Mouse (Mus musculus) intestine, embryonic 14.5 days (tissue): ENCODE data around the gene Fars2. TPM values are rescaled to one million over a fixed set of nuclear protein-coding genes. Genes with fewer than 3 reads are reported as not detected.

Source experiments
- ATAC-seq: fragments of 200-750 bp; cut with Nextera tagmentation; replicated peaks from 2 replicates; pipeline ENCODE4 v1.8.0; 2017; ENCODE audit warnings: low read depth, moderate number of reproducible peaks, moderate TSS enrichment, moderate library complexity; ENCODE audit not compliant: low FRiP score, low TSS enrichment
- DNase-seq: peaks from one replicate; pipeline ENCODE4 v3.0.0-alpha.2; 2018; ENCODE audit warnings: low spot score
- H3K27ac ChIP-seq: fragments of 300-500 bp; sonication (generic); 2 replicates; pipeline ENCODE4 v1.5.1; 2014; ENCODE audit warnings: low read depth, mild to moderate bottlenecking, control low read depth
- H3K27me3 ChIP-seq: fragments of 300-500 bp; sonication (generic); replicated peaks from 2 replicates; pipeline ENCODE4 v1.6.1; 2014; ENCODE audit warnings: low read length, control low read depth; ENCODE audit not compliant: control insufficient read depth, insufficient read depth
- H3K36me3 ChIP-seq: fragments of 300-500 bp; sonication (generic); 2 replicates; pipeline ENCODE4 v1.6.1; 2014; ENCODE audit warnings: low read length, control low read depth; ENCODE audit not compliant: control insufficient read depth, insufficient read depth
- H3K4me1 ChIP-seq: fragments of 300-500 bp; sonication (generic); replicated peaks from 2 replicates; pipeline ENCODE4 v1.6.1; 2014; ENCODE audit warnings: low read length, control low read depth, mixed read lengths; ENCODE audit not compliant: control insufficient read depth, insufficient read depth
- H3K4me2 ChIP-seq: fragments of 300-500 bp; sonication (generic); 2 replicates; pipeline ENCODE4 v1.6.1; 2014; ENCODE audit warnings: low read length
- H3K4me3 ChIP-seq: fragments of 300-500 bp; sonication (generic); 2 replicates; pipeline ENCODE4 v1.5.1; 2014; ENCODE audit warnings: low read depth, low read length, control low read depth, mixed read lengths
- H3K9ac ChIP-seq: fragments of 300-500 bp; sonication (generic); 2 replicates; pipeline ENCODE4 v1.6.1; 2014; ENCODE audit warnings: mild to moderate bottlenecking, low read length
- H3K9me3 ChIP-seq: fragments of 300-500 bp; sonication (generic); 2 replicates; pipeline ENCODE4 v1.6.1; 2016; ENCODE audit warnings: low read length, control low read depth; ENCODE audit not compliant: control insufficient read depth
- WGBS: fragments of 180-500 bp; shearing (Covaris S2); extraction: QIAGEN DNeasy Blood & Tissue Kit; methylation state at CpG from one replicate; pipeline ENCODE4 v1.1.7; 2014; 5-methylcytosine and 5-hydroxymethylcytosine counted together
- polyA plus RNA-seq: library from polyadenylated mRNA; unstranded; fragments of >200 nt; fragmentation: Nextera tagmentation; extraction: Ambion mirVana; gene quantifications from 2 replicates; pipeline ENCODE4 v1.2.1, GENCODE M21; 2014

The Fars2 gene
- polyA plus RNA-seq, 1 experiment from 2014 or later: 37.6 TPM

DNA sequence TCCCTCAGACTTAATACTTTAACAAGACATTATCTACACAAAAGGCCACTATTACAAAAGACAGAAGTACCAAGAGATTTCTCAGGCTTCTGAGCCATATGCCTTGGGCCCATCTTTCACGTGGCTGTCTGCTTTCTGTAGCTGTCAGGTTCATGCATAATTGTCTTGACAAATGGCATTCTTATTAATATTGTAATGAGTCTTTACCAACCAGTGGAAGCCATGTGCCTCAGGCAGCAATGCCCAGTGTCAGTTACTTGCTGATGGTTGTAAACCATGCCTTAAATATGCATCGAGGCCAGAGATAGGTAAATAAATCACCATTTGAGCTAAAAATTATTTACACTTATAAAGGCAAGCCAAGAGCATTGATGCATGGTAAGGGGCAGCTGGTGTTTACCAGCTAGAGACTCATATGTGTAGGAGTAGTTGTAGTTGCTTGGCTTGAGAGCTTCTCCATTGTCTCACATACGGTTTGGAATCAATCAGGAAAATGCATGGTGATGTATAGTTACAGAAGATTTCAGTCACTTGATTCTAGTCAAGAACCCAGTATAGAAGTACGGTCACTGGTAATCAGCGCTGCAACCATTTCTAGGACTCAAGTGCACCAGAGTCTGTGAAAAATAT is 76.4 kb downstream of the Fars2 start:
- WGBS: 75% methylated on average over 5 of the region's 5 CpGs
- ATAC-seq: no peak
- no peak overlapping the region for H3K27ac ChIP-seq

DNA sequence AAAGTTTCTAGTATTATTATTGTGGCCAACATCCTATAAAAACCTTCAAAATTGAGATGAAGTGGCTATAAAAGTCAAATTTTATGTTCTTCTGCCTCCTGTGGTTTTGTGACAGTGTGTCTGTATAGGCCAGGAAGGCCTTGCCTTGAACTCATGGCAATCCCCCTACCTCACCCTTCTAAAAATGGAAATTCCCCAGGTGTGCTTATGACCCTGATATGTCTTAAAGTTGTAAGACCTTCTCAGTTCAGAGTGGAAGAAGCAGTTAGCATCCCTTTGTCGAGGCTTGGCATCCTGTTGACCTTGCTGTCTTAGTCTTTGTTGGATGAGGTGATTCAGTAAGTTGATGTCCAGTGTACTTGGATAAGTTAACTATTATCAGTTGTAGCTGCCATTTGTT is 82.1 kb downstream of the Fars2 start:
- Histone ChIP-seq H3K27ac (no peak overlapping the region), H3K36me3 (no peaks in the 10 kb centered on the region), H3K4me3 (no peak overlapping the region), H3K4me1 (no peaks in the 10 kb centered on the region; the same call in 1 of the 2 replicates), H3K9me3 (no peaks in the 10 kb centered on the region), H3K27me3 (no peaks in the 10 kb centered on the region), H3K4me2 (no peak overlapping the region), H3K9ac (no peak overlapping the region)
- DNase-seq (no peak), ATAC-seq (no peak)
- WGBS: 93% methylated on average over 1 of the region's 1 CpGs

More for the DNA sequence above, 76.4 kb downstream of the Fars2 start:
- Histone ChIP-seq H3K9me3 (no peaks in the 10 kb centered on the region), H3K36me3 (no peaks in the 10 kb centered on the region), H3K4me1 (no peaks in the 10 kb centered on the region; the same call in 1 of the 2 replicates), H3K9ac (no peak overlapping the region), H3K4me3 (no peak overlapping the region), H3K4me2 (no peak overlapping the region), H3K27me3 (no peaks in the 10 kb centered on the region)
- DNase-seq: no peak

DNA sequence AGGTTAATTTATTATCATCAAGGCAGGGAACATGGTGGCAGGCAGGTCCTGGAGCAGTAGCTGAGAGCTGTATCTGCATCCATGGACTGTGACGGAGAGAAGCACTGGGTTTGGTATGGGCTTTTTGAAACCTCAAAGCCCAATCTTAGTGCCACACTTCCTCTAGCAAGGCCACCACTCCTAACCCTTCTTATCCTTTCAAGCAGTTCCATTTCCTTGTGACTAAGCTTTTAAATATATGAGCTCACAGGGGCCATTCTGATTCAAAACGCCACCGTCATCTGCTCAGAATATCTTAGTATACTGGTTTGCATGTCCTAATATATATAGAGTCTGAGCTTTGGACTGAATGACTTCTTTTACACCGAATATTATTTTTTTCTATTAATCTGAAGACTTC is 83.2 kb downstream of the Fars2 start:
- Histone ChIP-seq H3K27me3 (no peaks in the 10 kb centered on the region), H3K36me3 (no peaks in the 10 kb centered on the region), H3K9me3 (no peaks in the 10 kb centered on the region), H3K4me2 (no peak overlapping the region), H3K4me3 (no peak overlapping the region), H3K27ac (no peak overlapping the region), H3K4me1 (no peaks in the 10 kb centered on the region; the same call in 1 of the 2 replicates), H3K9ac (no peak overlapping the region)
- WGBS: 86% methylated on average over 4 of the region's 4 CpGs
- DNase-seq (no peak), ATAC-seq (no peak)

DNA sequence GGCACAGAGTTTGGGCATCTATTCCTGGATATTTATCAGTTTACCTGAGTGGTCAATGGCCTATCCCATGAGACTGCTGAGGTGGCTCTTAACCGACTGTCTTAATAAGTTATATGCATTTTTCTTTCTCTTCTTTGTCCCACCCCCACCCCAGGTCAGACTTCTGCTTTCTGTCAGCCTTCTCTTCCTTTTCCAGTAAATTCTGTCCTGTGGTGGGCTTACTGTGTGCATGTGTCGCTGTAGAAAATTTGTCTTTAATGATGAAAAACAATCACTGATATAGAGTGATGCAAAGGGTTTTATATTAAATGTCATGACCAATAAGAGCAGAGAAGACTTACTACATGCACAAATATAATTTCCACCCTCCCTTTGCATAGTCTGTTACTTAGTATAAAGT is 85.3 kb downstream of the Fars2 start:
- WGBS: 55% methylated on average over 2 of the region's 2 CpGs
- no peak for DNase-seq

DNA sequence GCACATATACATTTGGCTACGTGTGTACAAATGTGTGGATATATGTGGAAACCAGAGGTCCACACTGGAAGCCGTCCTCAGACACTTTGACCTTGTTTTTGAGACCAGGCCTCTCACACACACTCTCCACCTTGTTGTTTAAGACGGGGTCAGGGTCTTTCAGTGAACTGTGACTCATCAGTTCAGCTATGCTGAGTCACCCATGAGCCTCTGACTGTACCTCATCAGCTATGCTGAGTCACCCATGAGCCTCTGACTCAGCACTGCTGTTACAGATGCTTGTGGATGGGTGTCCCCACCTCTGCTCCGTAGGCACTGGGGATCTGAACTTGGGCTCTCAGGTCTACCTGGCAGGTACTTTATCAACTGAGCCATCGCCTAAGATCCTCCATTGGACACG is 85.8 kb downstream of the Fars2 start:
- H3K27ac ChIP-seq: no peak overlapping the region
- H3K36me3 ChIP-seq: no peaks in the 10 kb centered on the region
- H3K4me1 ChIP-seq: no peaks in the 10 kb centered on the region
- H3K4me3 ChIP-seq: no peak overlapping the region
- ATAC-seq: no peak; the same call in 1 of the 2 replicates
- no peaks in the 10 kb centered on the region for H3K27me3 ChIP-seq
- no peak overlapping the region for H3K4me2 ChIP-seq
- no peak overlapping the region for H3K9ac ChIP-seq
- H3K9me3 ChIP-seq: no peaks in the 10 kb centered on the region
- no peak for DNase-seq
- whole genome bisulfite sequencing: 85% methylated on average over 6 of the region's 6 CpGs

More for the DNA sequence above, 85.3 kb downstream of the Fars2 start:
- H3K9me3 ChIP-seq: no peaks in the 10 kb centered on the region
- no peaks in the 10 kb centered on the region for H3K36me3 ChIP-seq
- H3K4me2 ChIP-seq: no peak overlapping the region
- ATAC-seq: no peak
- no peaks in the 10 kb centered on the region for H3K27me3 ChIP-seq
- H3K27ac ChIP-seq: no peak overlapping the region
- no peaks in the 10 kb centered on the region; the same call in 1 of the 2 replicates for H3K4me1 ChIP-seq
- H3K9ac ChIP-seq: no peak overlapping the region
- no peak overlapping the region for H3K4me3 ChIP-seq

DNA sequence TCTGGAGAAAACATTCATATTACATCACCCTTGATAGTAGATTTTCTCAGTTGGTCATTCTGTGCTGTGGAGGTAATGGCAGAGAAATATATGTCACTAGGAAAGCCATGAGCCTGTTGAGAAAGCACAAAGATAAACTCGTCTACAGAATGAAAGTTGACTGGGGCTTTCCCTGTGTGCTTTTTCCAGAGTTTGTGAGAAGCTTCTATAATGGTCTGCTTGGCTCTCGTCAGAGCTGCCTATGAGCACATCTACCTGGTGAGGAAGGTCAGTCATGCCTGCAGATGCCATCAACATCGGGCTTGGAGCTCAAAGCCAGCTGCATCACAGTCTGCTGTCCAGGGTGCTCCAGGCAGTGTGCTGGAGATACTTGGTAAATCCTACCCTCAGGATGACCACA is 87.1 kb downstream of the Fars2 start:
- Histone ChIP-seq H3K27ac (no peak overlapping the region), H3K4me2 (no peak overlapping the region), H3K4me3 (no peak overlapping the region), H3K4me1 (no peaks in the 10 kb centered on the region), H3K27me3 (no peaks in the 10 kb centered on the region), H3K9ac (no peak overlapping the region), H3K9me3 (no peaks in the 10 kb centered on the region), H3K36me3 (no peaks in the 10 kb centered on the region)
- 70% methylated on average over 3 of the region's 3 CpGs for WGBS
- ATAC-seq: no peak
- DNase-seq: no peak

DNA sequence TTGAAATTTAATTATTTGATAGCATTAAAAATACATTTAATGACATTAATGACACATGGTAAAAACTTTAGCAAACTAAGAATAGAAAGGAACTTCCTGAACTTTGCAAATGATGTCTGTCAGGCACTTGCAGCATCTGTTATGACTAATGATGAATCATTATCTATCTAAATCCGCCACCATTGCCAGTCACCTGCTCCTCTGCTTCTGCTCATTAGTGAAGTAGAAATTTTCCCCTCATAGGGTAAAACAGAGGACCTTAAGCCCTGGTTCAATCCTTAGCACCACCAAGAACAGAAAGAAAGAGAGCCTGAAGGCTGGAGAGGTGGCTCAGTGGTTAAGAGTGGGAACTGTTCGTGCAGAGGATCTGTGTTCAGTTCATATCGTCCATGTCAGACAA is 93.8 kb downstream of the Fars2 start:
- Histone ChIP-seq H3K36me3 (no peaks in the 10 kb centered on the region), H3K27me3 (no peaks in the 10 kb centered on the region), H3K4me3 (no peak overlapping the region), H3K4me2 (no peak overlapping the region), H3K27ac (no peak overlapping the region), H3K9ac (no peak overlapping the region), H3K9me3 (no peaks in the 10 kb centered on the region), H3K4me1 (no peaks in the 10 kb centered on the region)
- 85% methylated on average over 3 of the region's 3 CpGs for WGBS
- ATAC-seq (no peak), DNase-seq (no peak)

DNA sequence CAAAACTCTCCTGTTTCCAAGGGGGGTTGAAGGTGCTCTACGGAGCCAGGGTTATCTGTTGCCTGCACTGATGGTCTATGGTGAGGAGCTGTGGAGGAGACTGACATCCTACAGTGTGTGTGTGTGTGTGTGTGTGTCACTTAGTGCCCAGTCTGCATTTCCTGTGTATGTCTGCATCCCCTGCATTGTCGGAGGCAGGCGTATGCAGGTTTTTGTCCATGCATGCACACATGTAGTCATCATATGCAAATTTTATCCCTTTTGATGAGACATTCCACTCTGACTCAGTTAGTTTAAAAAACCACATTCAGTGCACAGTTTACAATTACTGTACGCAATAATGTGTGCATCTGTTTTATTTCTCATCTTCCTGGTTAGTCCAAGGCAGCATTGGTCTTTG is 96.8 kb downstream of the Fars2 start:
- no peak overlapping the region for H3K4me2 ChIP-seq
- no peak for ATAC-seq
- WGBS: 77% methylated on average over 4 of the region's 4 CpGs
- H3K9ac ChIP-seq: no peak overlapping the region
- no peak overlapping the region for H3K27ac ChIP-seq
- no peaks in the 10 kb centered on the region for H3K36me3 ChIP-seq
- H3K27me3 ChIP-seq: no peaks in the 10 kb centered on the region
- H3K4me3 ChIP-seq: no peak overlapping the region
- H3K4me1 ChIP-seq: no peaks in the 10 kb centered on the region
- H3K9me3 ChIP-seq: no peaks in the 10 kb centered on the region
- DNase-seq: no peak

DNA sequence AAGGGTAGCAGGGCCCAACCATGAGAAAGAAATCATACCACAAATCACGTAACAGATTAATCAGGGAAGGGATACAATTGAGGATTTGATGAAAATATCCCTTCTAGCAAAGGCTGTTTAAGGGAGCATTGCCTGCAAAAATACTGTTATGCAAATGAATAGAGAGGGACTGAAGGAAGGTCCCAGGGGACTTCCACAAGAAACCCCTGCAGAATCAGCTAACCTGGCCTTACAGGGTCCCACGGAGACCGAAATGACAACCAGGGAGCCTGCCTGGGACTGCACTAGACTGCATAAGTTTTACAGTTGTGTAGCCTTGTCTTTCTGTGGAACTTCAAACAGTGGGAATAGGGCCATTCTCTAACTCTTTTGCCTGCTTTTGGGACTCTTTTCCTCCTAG is 98.8 kb downstream of the Fars2 start:
- Histone ChIP-seq H3K36me3 (no peaks in the 10 kb centered on the region), H3K27me3 (no peaks in the 10 kb centered on the region), H3K9me3 (no peaks in the 10 kb centered on the region), H3K4me2 (no peak overlapping the region), H3K4me1 (no peaks in the 10 kb centered on the region), H3K27ac (no peak overlapping the region), H3K4me3 (no peak overlapping the region), H3K9ac (no peak overlapping the region)
- 91% methylated on average over 3 of the region's 3 CpGs for WGBS
- DNase-seq (no peak), ATAC-seq (no peak)
